Mouse (Mus musculus): ENCODE results near the gene Myl6. TPM values are rescaled to one million over a fixed set of nuclear protein-coding genes. Genes with fewer than 3 reads are reported as not detected.

Gene Myl6
- polyA plus RNA-seq, 1 experiment from 2014 or later = 685 TPM

DNA sequence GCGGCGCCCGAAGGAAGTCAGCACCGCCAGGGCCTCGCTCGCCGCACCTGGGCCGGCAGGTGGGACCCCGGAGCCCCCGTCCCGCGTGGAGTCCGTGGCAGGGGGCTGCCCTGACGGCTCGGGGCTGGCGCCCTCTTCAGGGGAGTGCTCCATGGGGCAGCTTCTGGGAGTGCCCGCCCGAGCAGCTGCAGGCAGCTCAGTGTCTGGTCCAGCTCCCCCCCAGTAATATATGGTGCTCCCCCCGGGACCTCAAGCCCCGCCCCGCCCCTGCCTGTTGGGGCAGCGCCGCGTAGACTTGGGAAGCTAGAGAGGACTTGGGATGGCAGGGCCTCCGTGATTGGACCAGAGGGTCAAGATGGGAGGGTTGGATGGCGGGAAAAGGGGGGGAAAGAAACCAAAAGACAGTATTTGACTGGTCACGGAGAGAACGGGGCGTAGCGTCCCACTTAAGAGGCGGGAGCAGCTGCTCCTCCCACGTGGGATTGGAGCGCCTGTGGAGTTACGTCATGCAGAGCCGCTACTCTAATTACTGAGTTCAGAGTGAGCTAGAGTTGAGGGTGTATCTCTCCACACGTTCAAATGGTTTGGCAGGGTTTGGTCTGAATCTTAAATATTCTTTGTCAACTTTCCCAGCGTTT is 31.8 kb upstream of the Myl6 start, which contains the start of gene Esyt1:
Esyt1 (minus strand) TSS at position 201 of the 638 bp plus-strand sequence.
- H3K36me3 ChIP-seq (ENCODE audit: control insufficient read depth, insufficient read depth, low read length) = no peaks in the 10 kb centered on the region
- H3K4me3 ChIP-seq (ENCODE audit: low read depth, low read length) = peak within 1 kb of the TSS; percentile 89
- peaks cover 18% of the 10 kb centered on the region for H3K4me1 ChIP-seq (replicated peaks; ENCODE audit: control insufficient read depth, insufficient read depth, low read length)
- H3K9me3 ChIP-seq (ENCODE audit: control insufficient read depth, low read length) = no peaks in the 10 kb centered on the region
- H3K4me2 ChIP-seq = peak within 1 kb of the TSS; percentile 93
- 0 out of 2 replicates have a peak, but pooled peaks cover 3% of the 10 kb centered on the region for H3K27me3 ChIP-seq (replicated peaks; ENCODE audit: control insufficient read depth, insufficient read depth, low read length)
- H3K9ac ChIP-seq (ENCODE audit: low read depth, low read length) = peak within 1 kb of the TSS; percentile 89
- DNase-seq (ENCODE audit: low spot score) (peak; percentile 90), ATAC-seq (replicated peaks; ENCODE audit: low FRiP score) (peak; percentile 96)
- H3K27ac ChIP-seq (ENCODE audit: low read depth, low read length) = peak within 1 kb of the TSS; percentile 84
- under 1% methylated on average over 37 of the region's 37 CpGs for WGBS

DNA sequence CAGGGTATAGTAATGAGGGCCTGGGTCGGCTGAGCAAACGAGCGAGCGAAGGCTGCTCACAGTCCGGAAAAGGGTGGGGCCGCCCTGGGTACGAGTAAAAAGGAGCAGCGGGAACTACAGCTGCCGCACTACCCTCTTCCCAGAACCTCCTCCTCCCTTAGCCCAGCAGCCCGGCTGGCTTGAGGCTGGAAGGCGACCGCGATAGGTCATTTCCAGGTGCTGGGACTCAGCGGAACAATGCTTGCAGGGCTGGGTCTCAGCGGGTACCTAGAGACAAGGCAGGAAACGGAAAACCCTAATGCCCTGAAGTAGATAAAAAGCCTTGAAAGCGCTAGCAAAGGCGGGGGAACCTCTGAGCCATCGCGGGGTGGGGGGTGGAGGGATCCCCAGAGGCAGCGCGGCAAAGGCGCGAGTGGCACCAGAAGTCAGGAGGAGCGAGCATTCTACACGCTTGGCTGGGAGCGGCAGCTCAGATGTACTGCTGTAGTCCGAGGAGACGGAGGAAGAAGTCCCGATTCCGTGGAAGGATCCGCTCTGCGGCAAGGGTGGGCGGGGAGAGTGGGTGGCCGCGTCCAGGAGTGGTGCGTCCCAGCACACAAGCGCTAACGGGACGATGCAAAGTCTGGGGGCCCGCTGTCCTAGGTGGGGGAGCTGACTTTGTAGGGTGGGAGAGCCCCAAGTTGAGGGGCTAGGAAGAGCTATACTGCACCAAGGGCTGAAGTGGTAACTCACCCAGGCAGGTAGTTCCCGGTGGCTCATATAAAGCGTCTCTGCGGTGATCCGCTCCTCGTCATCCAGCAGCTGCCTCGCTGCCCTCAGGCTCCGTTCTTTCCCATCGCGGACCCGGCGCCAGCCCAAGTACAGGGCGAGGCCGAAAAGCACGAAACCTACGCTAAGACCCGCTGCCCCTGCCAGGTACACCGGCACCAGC is 31.1 kb upstream of the Myl6 start:
- DNase-seq (ENCODE audit: low spot score) (peak; percentile 79), ATAC-seq (replicated peaks; ENCODE audit: low FRiP score) (peak; percentile 36)
- 0 out of 2 replicates have a peak, but pooled peaks cover 3% of the 10 kb centered on the region for H3K27me3 ChIP-seq (replicated peaks; ENCODE audit: control insufficient read depth, insufficient read depth, low read length)
- no peaks in the 10 kb centered on the region for H3K9me3 ChIP-seq (ENCODE audit: control insufficient read depth, low read length)
- H3K27ac ChIP-seq (ENCODE audit: low read depth, low read length) = peak overlapping the region; percentile 84
- H3K9ac ChIP-seq (ENCODE audit: low read depth, low read length) = peak overlapping the region; percentile 89
- H3K4me1 ChIP-seq (replicated peaks; ENCODE audit: control insufficient read depth, insufficient read depth, low read length) = peaks cover 18% of the 10 kb centered on the region
- no peaks in the 10 kb centered on the region for H3K36me3 ChIP-seq (ENCODE audit: control insufficient read depth, insufficient read depth, low read length)
- WGBS = under 1% methylated on average over 58 of the region's 58 CpGs
- peak overlapping the region; percentile 89 for H3K4me3 ChIP-seq (ENCODE audit: low read depth, low read length)
- H3K4me2 ChIP-seq = peak overlapping the region; percentile 93

DNA sequence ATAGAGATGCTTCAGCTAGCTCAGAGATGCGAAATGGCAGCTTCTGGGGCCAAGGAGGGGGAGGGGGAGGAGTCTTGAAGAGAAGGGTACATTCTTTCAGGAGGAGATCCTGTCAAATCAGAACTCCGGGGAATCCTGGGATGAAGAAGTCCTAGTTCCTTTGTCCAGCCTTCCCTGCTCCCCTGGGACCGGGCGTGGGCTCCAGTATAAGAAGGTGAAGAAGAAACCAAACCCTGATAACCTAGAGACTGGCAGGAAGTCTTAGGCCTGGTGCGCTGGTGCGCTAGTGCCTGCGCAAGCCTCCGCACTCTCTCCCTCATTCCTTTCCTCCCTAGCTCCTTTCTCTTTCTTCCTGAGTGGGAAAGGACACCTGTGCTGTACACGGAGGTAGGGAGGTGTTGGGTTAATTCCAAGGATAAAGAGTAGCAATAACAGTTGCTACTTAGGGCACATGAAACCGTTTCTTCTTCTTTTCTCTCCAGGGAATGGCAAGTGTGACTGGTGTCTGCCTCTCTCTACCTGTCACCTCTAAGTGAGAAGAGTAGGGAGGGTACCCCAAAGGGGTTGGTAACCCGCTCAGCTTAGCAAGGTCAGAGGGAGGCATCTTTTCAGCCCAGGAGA is 30.3 kb upstream of the Myl6 start:
- Histone ChIP-seq H3K4me3 (ENCODE audit: low read depth, low read length) (peak overlapping the region; percentile 89), H3K9me3 (ENCODE audit: control insufficient read depth, low read length) (no peaks in the 10 kb centered on the region), H3K36me3 (ENCODE audit: control insufficient read depth, insufficient read depth, low read length) (peaks cover 2% of the 10 kb centered on the region; the same call in 1 of the 2 replicates), H3K4me2 (peak overlapping the region; percentile 93), H3K27ac (ENCODE audit: low read depth, low read length) (peak overlapping the region; percentile 84), H3K9ac (ENCODE audit: low read depth, low read length) (peak overlapping the region; percentile 89), H3K4me1 (replicated peaks; ENCODE audit: control insufficient read depth, insufficient read depth, low read length) (peaks cover 18% of the 10 kb centered on the region), H3K27me3 (replicated peaks; ENCODE audit: control insufficient read depth, insufficient read depth, low read length) (0 out of 2 replicates have a peak, but pooled peaks cover 3% of the 10 kb centered on the region)
- no peak for DNase-seq (ENCODE audit: low spot score)
- ATAC-seq (replicated peaks; ENCODE audit: low FRiP score) = no peak
- 22% methylated on average over 11 of the region's 11 CpGs for WGBS

DNA sequence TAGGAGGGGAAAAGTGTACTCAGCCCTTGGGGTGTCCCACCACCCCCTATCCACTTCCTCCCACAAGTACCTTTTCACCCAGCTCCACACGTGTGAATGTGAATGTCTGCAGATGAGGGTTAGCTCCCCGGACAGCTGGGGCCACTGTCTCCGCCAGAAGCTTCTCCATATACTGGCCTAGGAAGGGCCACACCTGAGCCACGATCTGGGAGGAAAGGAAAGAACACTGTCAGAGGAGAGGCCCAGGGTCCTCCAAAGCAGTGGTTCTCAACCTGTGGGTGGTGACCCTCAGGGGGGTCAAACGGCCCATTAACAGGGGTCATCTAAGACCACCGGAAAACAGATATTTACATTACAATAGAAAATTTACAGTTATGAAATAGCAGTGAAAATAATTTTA is 28.4 kb upstream of the Myl6 start:
- no peak for ATAC-seq (replicated peaks; ENCODE audit: low FRiP score)
- Histone ChIP-seq H3K27ac (ENCODE audit: low read depth, low read length) (no peak overlapping the region), H3K4me1 (replicated peaks; ENCODE audit: control insufficient read depth, insufficient read depth, low read length) (peaks cover 19% of the 10 kb centered on the region), H3K9me3 (ENCODE audit: control insufficient read depth, low read length) (no peaks in the 10 kb centered on the region), H3K36me3 (ENCODE audit: control insufficient read depth, insufficient read depth, low read length) (peaks cover 7% of the 10 kb centered on the region; the same call in 1 of the 2 replicates), H3K4me3 (ENCODE audit: low read depth, low read length) (no peak overlapping the region), H3K9ac (ENCODE audit: low read depth, low read length) (no peak overlapping the region), H3K4me2 (no peak overlapping the region), H3K27me3 (replicated peaks; ENCODE audit: control insufficient read depth, insufficient read depth, low read length) (0 out of 2 replicates have a peak, but pooled peaks cover 3% of the 10 kb centered on the region)
- DNase-seq (ENCODE audit: low spot score) = no peak
- 85% methylated on average over 6 of the region's 6 CpGs for WGBS

DNA sequence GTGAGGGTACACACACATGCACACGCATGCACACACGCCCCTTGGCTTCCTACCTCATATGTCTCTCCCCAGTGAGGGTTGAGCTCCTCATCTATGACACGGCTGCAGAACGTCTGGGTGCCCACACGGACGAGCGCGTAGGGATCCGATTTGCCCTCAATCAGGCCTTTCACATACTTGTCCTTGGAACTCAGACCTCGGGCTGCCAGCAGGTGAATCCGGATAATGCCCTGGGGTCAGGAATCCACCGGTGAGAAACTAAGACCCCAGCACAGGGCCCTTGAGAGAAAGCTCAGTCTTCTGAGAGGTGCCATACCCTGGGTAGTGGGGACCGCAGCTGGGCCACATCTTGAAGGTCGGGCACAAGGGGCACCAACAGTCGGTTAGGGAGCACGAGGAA is 26.6 kb upstream of the Myl6 start:
- Histone ChIP-seq H3K4me3 (ENCODE audit: low read depth, low read length) (no peak overlapping the region), H3K4me2 (no peak overlapping the region), H3K9me3 (ENCODE audit: control insufficient read depth, low read length) (no peaks in the 10 kb centered on the region), H3K4me1 (replicated peaks; ENCODE audit: control insufficient read depth, insufficient read depth, low read length) (peaks cover 27% of the 10 kb centered on the region), H3K27me3 (replicated peaks; ENCODE audit: control insufficient read depth, insufficient read depth, low read length) (0 out of 2 replicates have a peak, but pooled peaks cover 3% of the 10 kb centered on the region), H3K36me3 (ENCODE audit: control insufficient read depth, insufficient read depth, low read length) (peaks cover 7% of the 10 kb centered on the region; the same call in 1 of the 2 replicates), H3K9ac (ENCODE audit: low read depth, low read length) (no peak overlapping the region), H3K27ac (ENCODE audit: low read depth, low read length) (no peak overlapping the region)
- ATAC-seq (replicated peaks; ENCODE audit: low FRiP score) (no peak), DNase-seq (ENCODE audit: low spot score) (no peak)
- 88% methylated on average over 16 of the region's 16 CpGs for WGBS

DNA sequence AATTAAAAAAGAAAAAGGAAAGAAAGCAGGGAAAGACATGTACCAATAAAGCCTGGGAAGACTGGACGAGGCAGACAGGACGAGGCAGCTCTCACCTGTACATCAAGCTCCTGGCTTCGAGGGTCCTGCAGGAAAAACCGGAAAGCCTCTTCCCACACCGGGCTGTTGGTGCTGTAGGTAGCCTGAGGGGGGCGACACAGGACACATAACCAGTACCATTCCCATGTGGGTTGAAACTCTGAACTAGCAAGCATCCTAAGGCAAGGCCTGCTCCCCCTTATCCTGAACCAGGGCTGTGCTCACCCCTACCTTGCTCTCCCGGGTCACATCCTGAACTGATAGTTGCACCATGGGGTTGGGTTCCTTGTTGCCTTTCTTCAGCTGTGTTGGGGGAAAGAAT is 24.9 kb upstream of the Myl6 start:
- Histone ChIP-seq H3K27ac (ENCODE audit: low read depth, low read length) (no peak overlapping the region), H3K9me3 (ENCODE audit: control insufficient read depth, low read length) (no peaks in the 10 kb centered on the region), H3K36me3 (ENCODE audit: control insufficient read depth, insufficient read depth, low read length) (peaks cover 9% of the 10 kb centered on the region; the same call in 1 of the 2 replicates), H3K4me1 (replicated peaks; ENCODE audit: control insufficient read depth, insufficient read depth, low read length) (peaks cover 20% of the 10 kb centered on the region), H3K4me2 (no peak overlapping the region), H3K4me3 (ENCODE audit: low read depth, low read length) (no peak overlapping the region), H3K9ac (ENCODE audit: low read depth, low read length) (no peak overlapping the region), H3K27me3 (replicated peaks; ENCODE audit: control insufficient read depth, insufficient read depth, low read length) (no peaks in the 10 kb centered on the region)
- 0 out of 2 replicates have a peak, but pooled peaks have one; percentile 27 for ATAC-seq (replicated peaks; ENCODE audit: low FRiP score)
- DNase-seq (ENCODE audit: low spot score) = no peak
- WGBS = 74% methylated on average over 7 of the region's 7 CpGs

DNA sequence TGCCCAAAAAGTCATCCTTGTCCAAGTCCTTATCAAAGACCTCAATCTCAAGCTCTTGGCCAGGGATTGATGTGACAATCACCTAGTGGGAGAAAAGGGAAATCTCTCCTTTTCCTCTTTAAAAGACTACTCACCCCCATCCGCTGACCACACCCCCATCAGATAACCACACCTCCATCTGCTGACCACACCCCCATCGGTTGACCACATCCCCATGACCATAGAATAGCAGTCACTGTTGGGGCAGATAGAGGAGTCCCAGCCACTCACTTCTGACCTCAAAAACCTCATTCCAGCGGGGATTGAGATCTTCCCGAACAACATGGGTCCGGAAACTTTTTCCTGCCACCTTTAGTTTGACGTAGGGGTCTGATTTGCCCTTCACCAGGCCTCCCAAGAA is 22.7 kb upstream of the Myl6 start:
- H3K27me3 ChIP-seq (replicated peaks; ENCODE audit: control insufficient read depth, insufficient read depth, low read length) = no peaks in the 10 kb centered on the region
- H3K27ac ChIP-seq (ENCODE audit: low read depth, low read length) = no peak overlapping the region
- peaks cover 19% of the 10 kb centered on the region for H3K4me1 ChIP-seq (replicated peaks; ENCODE audit: control insufficient read depth, insufficient read depth, low read length)
- peak overlapping the region; percentile 48 for H3K4me2 ChIP-seq
- H3K9me3 ChIP-seq (ENCODE audit: control insufficient read depth, low read length) = no peaks in the 10 kb centered on the region
- H3K4me3 ChIP-seq (ENCODE audit: low read depth, low read length) = peak overlapping the region; percentile 29; the same call in 1 of the 2 replicates
- DNase-seq (ENCODE audit: low spot score) (no peak), ATAC-seq (replicated peaks; ENCODE audit: low FRiP score) (peak; percentile 21; the same call in 1 of the 2 replicates)
- peaks cover 9% of the 10 kb centered on the region; the same call in 1 of the 2 replicates for H3K36me3 ChIP-seq (ENCODE audit: control insufficient read depth, insufficient read depth, low read length)
- no peak overlapping the region for H3K9ac ChIP-seq (ENCODE audit: low read depth, low read length)
- 20% methylated on average over 6 of the region's 6 CpGs for WGBS

DNA sequence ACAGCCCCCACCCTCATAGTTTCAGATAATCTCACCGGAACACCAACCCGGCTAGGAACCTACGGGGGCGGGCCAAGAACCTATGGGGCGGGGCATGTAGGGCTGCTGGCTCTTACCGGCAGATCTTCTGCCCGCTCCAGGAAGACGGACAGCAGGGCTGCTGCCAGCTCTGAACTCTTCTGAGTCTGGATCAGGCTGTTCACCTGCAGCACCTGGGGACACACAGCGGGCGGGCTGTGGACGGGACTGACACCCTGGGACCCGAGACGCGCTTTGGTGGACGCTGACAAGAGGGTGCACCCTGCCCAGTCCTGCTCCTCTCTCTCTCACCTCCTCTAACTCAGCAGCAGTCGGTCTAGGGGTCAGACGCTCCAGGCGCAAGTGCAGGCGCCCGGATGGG is 22.1 kb upstream of the Myl6 start:
- Histone ChIP-seq H3K27ac (ENCODE audit: low read depth, low read length) (no peak overlapping the region), H3K4me2 (peak overlapping the region; percentile 48), H3K4me1 (replicated peaks; ENCODE audit: control insufficient read depth, insufficient read depth, low read length) (peaks cover 22% of the 10 kb centered on the region), H3K4me3 (ENCODE audit: low read depth, low read length) (peak overlapping the region; percentile 29; the same call in 1 of the 2 replicates), H3K36me3 (ENCODE audit: control insufficient read depth, insufficient read depth, low read length) (peaks cover 9% of the 10 kb centered on the region; the same call in 1 of the 2 replicates), H3K27me3 (replicated peaks; ENCODE audit: control insufficient read depth, insufficient read depth, low read length) (no peaks in the 10 kb centered on the region), H3K9ac (ENCODE audit: low read depth, low read length) (no peak overlapping the region; the same call in 1 of the 2 replicates), H3K9me3 (ENCODE audit: control insufficient read depth, low read length) (no peaks in the 10 kb centered on the region)
- DNase-seq (ENCODE audit: low spot score) (no peak), ATAC-seq (replicated peaks; ENCODE audit: low FRiP score) (peak; percentile 61)
- WGBS = 38% methylated on average over 20 of the region's 20 CpGs

All from liver, embryonic 11.5 days (tissue).